ENCODE assay signal across 32 mouse cellular contexts in the genomic region with DNA sequence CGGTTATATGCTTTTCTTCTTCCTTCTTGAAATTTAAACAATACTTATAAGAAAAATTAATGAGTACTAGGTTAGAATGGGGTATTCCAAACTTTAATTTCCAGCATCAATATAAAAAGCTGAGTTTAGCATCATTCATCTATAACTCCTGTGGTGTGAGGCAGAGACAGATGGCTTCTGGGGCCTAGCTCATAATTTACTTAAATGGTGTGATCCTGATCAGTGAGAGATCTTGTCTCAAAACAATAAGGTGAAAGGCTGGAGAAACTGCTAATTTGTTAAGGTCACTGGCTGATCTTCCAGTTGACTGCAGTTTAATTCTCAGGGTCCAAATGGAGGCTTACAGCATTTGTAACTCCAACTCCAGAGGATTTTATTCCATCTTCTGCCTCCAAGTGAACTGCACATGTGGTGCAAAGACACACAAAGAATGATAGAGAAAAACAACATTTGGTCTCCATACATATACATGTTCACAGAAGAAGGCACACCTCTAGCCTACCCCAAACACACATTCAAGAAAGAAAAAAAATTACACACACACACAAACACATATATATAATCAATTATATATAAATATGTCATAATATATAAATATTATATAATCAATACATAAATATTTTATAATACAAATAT. TPM values are rescaled to one million over a fixed set of nuclear protein-coding genes. Genes with fewer than 3 reads are reported as not detected.
"Had no signal": no experiment of that assay in that cellular context is flagged by ENCODE, and none has a peak within 500 bp of the region (broad histone marks: within the 10 kb centered on the region; RNA-seq: fewer than 3 reads in every experiment).

No protein-coding gene starts in this region.

RNA-seq across cellular contexts. Expression of gene Mageb5, which starts 23.1 kb away (rescaled TPM):
- polyA plus RNA-seq: limb, embryonic 10.5 days; limb, embryonic 11.5 days; limb, embryonic 12.5 days; limb, embryonic 13.5 days; limb, embryonic 14.5 days; limb, embryonic 15.5 days; liver, adult 2 months; liver, embryonic 11.5 days; liver, embryonic 12.5 days; liver, embryonic 13.5 days; liver, embryonic 14.5 days; liver, embryonic 15.5 days; liver, embryonic 16.5 days; liver, postnatal 0 days; lung, adult 2 months; lung, embryonic 14.5 days; lung, embryonic 15.5 days; lung, embryonic 16.5 days; lung, postnatal 0 days; macrophage; midbrain, embryonic 10.5 days; midbrain, embryonic 11.5 days; midbrain, embryonic 12.5 days; midbrain, embryonic 13.5 days; midbrain, embryonic 14.5 days; midbrain, embryonic 15.5 days; midbrain, embryonic 16.5 days; midbrain, postnatal 0 days; myocyte; neural tube, embryonic 11.5 days; neural tube, embryonic 12.5 days; neural tube, embryonic 13.5 days had no signal
